Mouse (Mus musculus): ENCODE data around the gene Unc13a. TPM values are rescaled to one million over a fixed set of nuclear protein-coding genes. Genes with fewer than 3 reads are reported as not detected.

Unc13a gene
- total RNA-seq, 1 experiment = 3.0 TPM

GRCm38 (mm10) chr8:71577856-71578387 is 93.6 kb downstream of the Unc13a start:
- no peak for DNase-seq (ENCODE audit: low read depth, low spot score)
- peaks cover 3% of the 10 kb centered on the region; the same call in 1 of the 2 replicates for H3K36me3 ChIP-seq (ENCODE audit: control insufficient read depth, insufficient read depth, low read length, poor library complexity, severe bottlenecking)
- peaks cover 0 to 16% of the 10 kb centered on the region in 2 experiments; a peak in 1 of 4 replicates for H3K4me1 ChIP-seq (ENCODE audit: control insufficient read depth in 2 of 2, insufficient read depth in 2 of 2, low read length in 2 of 2, poor library complexity in 1 of 2)
- no peaks in the 10 kb centered on the region for H3K9me3 ChIP-seq (ENCODE audit: control insufficient read depth, insufficient read depth, low read depth, low read length)
- TF ChIP-seq HCFC1 (IDR thresholded peaks at IDR 0.05; ENCODE audit: borderline replicate concordance, insufficient read depth, low read length) = no peak
- no peak for TF ChIP-seq MAFK (IDR thresholded peaks at IDR 0.05; ENCODE audit: insufficient read depth, low read depth, low read length)
- TF ChIP-seq ZC3H11A (IDR thresholded peaks at IDR 0.05; ENCODE audit: borderline replicate concordance, low read depth, low read length) = no peak
- TF ChIP-seq ZNF384 (IDR thresholded peaks at IDR 0.05; ENCODE audit: low read depth, low read length) = no peak
- TF ChIP-seq CHD2 (IDR thresholded peaks at IDR 0.05; ENCODE audit: low read depth, low read length) = no peak
- no peak overlapping the region for H3K4me3 ChIP-seq (ENCODE audit: insufficient read depth in 1 of 2, low read depth in 1 of 2, low read length in 2 of 2, poor library complexity in 1 of 2, severe bottlenecking in 1 of 2)
- H3K9ac ChIP-seq (ENCODE audit: insufficient read depth, low read depth, low read length, poor library complexity, severe bottlenecking) = no peak overlapping the region
- H3K27ac ChIP-seq (ENCODE audit: insufficient read depth, low read depth, low read length, poor library complexity, severe bottlenecking) = no peak overlapping the region
- in situ Hi-C loops (cut with MboI; ENCODE audit: low sequenced_read_pairs in 2 of 2, unreplicated experiment in 2 of 2) = no loop called here

DNA sequence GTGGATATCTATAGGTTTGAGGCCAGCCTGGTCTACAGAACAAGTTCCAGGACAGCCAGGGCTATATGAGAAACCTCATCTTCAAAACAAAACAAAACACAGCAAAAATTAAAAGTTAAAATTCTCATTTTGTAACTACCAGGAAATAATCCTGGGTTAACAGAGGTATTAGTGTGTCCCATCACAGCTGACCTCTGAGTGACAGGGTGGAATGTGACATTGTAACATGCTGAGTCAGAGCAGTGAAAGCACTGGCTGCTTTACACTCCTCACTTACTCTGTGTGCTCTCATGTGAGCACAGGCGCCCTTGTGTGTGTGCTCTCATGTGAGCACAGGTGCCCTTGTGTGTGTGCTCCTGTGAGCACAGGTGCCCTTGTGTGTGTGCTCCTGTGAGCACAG is 96.5 kb downstream of the Unc13a start:
- Histone ChIP-seq H3K36me3 (ENCODE audit: control insufficient read depth, insufficient read depth, low read length, poor library complexity, severe bottlenecking) (no peaks in the 10 kb centered on the region), H3K9me3 (ENCODE audit: control insufficient read depth, insufficient read depth, low read depth, low read length) (no peaks in the 10 kb centered on the region), H3K4me1 (ENCODE audit: control insufficient read depth in 2 of 2, insufficient read depth in 2 of 2, low read length in 2 of 2, poor library complexity in 1 of 2) (peaks cover 0 to 11% of the 10 kb centered on the region in 2 experiments; a peak in 2 of 4 replicates), H3K27ac (ENCODE audit: insufficient read depth, low read depth, low read length, poor library complexity, severe bottlenecking) (no peak overlapping the region), H3K4me3 (ENCODE audit: insufficient read depth in 1 of 2, low read depth in 1 of 2, low read length in 2 of 2, poor library complexity in 1 of 2, severe bottlenecking in 1 of 2) (no peak overlapping the region), H3K9ac (ENCODE audit: insufficient read depth, low read depth, low read length, poor library complexity, severe bottlenecking) (no peak overlapping the region)
- TF ChIP-seq CHD2 (IDR thresholded peaks at IDR 0.05; ENCODE audit: low read depth, low read length) (no peak), MAFK (IDR thresholded peaks at IDR 0.05; ENCODE audit: insufficient read depth, low read depth, low read length) (peak; percentile 53; the same call in 1 of the 2 replicates)
- in situ Hi-C loops (cut with MboI; ENCODE audit: low sequenced_read_pairs in 2 of 2, unreplicated experiment in 2 of 2) = no loop called here
- no peak for DNase-seq (ENCODE audit: low read depth, low spot score)

GRCm38 (mm10) chr8:71574426-71574825 is 97.1 kb downstream of the Unc13a start:
- Histone ChIP-seq H3K4me3 (ENCODE audit: insufficient read depth in 1 of 2, low read depth in 1 of 2, low read length in 2 of 2, poor library complexity in 1 of 2, severe bottlenecking in 1 of 2) (no peak overlapping the region), H3K9me3 (ENCODE audit: control insufficient read depth, insufficient read depth, low read depth, low read length) (no peaks in the 10 kb centered on the region), H3K9ac (ENCODE audit: insufficient read depth, low read depth, low read length, poor library complexity, severe bottlenecking) (no peak overlapping the region), H3K36me3 (ENCODE audit: control insufficient read depth, insufficient read depth, low read length, poor library complexity, severe bottlenecking) (no peaks in the 10 kb centered on the region), H3K4me1 (ENCODE audit: control insufficient read depth in 2 of 2, insufficient read depth in 2 of 2, low read length in 2 of 2, poor library complexity in 1 of 2) (peaks cover 0 to 7% of the 10 kb centered on the region in 2 experiments; a peak in 2 of 4 replicates), H3K27ac (ENCODE audit: insufficient read depth, low read depth, low read length, poor library complexity, severe bottlenecking) (no peak overlapping the region)
- in situ Hi-C loops (cut with MboI; ENCODE audit: low sequenced_read_pairs in 2 of 2, unreplicated experiment in 2 of 2) = no loop called here
- DNase-seq (ENCODE audit: low read depth, low spot score) = no peak
- TF ChIP-seq ZNF384 (IDR thresholded peaks at IDR 0.05; ENCODE audit: low read depth, low read length) = no peak
- no peak for TF ChIP-seq HCFC1 (IDR thresholded peaks at IDR 0.05; ENCODE audit: borderline replicate concordance, insufficient read depth, low read length)
- no peak for TF ChIP-seq ZC3H11A (IDR thresholded peaks at IDR 0.05; ENCODE audit: borderline replicate concordance, low read depth, low read length)
- TF ChIP-seq CHD2 (IDR thresholded peaks at IDR 0.05; ENCODE audit: low read depth, low read length) = no peak
- no peak for TF ChIP-seq MAFK (IDR thresholded peaks at IDR 0.05; ENCODE audit: insufficient read depth, low read depth, low read length)

Other genes starting within 250 kb of the Unc13a start
- 11.7 and 12.2 TPM in 2 replicates for gene Abhd8, start 208.1 kb downstream of the Unc13a start, total RNA-seq (2012; rRNA removed)
- gene Mrpl34, start 206.8 kb downstream of the Unc13a start, total RNA-seq (2012; rRNA removed) = 135 and 148 TPM in 2 replicates
- gene Dda1, start 202.6 kb downstream of the Unc13a start, total RNA-seq (2012; rRNA removed) = 60.5 and 65.1 TPM in 2 replicates
- 10.6 and 22.3 TPM in 2 replicates for gene Ano8, start 185.8 kb downstream of the Unc13a start, total RNA-seq (2012; rRNA removed)
- 60.4 and 63.8 TPM in 2 replicates for gene Gtpbp3, start 183.7 kb downstream of the Unc13a start, total RNA-seq (2012; rRNA removed)
- gene Plvap, start 160.0 kb downstream of the Unc13a start, total RNA-seq (2012; rRNA removed) = 2.0 and 2.5 TPM in 2 replicates
- gene Ccdc194, start 146.0 kb downstream of the Unc13a start, total RNA-seq (2012; rRNA removed) = 2.4 and 2.6 TPM in 2 replicates
- gene Bst2, start 134.3 kb downstream of the Unc13a start, total RNA-seq (2012; rRNA removed) = 135 and 207 TPM in 2 replicates
- 50.4 and 58.8 TPM in 2 replicates for gene Mvb12a, start 128.8 kb downstream of the Unc13a start, total RNA-seq (2012; rRNA removed)
- gene Tmem221, start 112.9 kb downstream of the Unc13a start, total RNA-seq (2012; rRNA removed) = 0.18 and 0.58 TPM in 2 replicates
- not detected in 2 replicates for gene Nxnl1, start 105.2 kb downstream of the Unc13a start, total RNA-seq (2012; rRNA removed)
- gene Slc27a1, start 102.9 kb downstream of the Unc13a start, total RNA-seq (2012; rRNA removed) = 24.5 and 45.9 TPM in 2 replicates
- 95.6 and 124 TPM in 2 replicates for gene Pgls, start 79.6 kb downstream of the Unc13a start, total RNA-seq (2012; rRNA removed)
- gene Fam129c, start 74.1 kb downstream of the Unc13a start, total RNA-seq (2012; rRNA removed) = 9.0 and 15.2 TPM in 2 replicates
- gene Colgalt1, start 60.8 kb downstream of the Unc13a start, total RNA-seq (2012; rRNA removed) = 126 and 186 TPM in 2 replicates
- 19.0 and 27.3 TPM in 2 replicates for gene Jak3, start 4.5 kb upstream of the Unc13a start, total RNA-seq (2012; rRNA removed)
- gene Insl3, start 17.5 kb upstream of the Unc13a start, total RNA-seq (2012; rRNA removed) = 3.0 and 5.1 TPM in 2 replicates
- 1.1 and 1.3 TPM in 2 replicates for gene B3gnt3, start 30.0 kb upstream of the Unc13a start, total RNA-seq (2012; rRNA removed)
- 21.9 and 45.1 TPM in 2 replicates for gene Fcho1, start 54.0 kb upstream of the Unc13a start, total RNA-seq (2012; rRNA removed)
- 3.2 and 3.9 TPM in 2 replicates for gene Zfp709, start 210.3 kb upstream of the Unc13a start, total RNA-seq (2012; rRNA removed)
- gene Zfp882, start 236.9 kb upstream of the Unc13a start, total RNA-seq (2012; rRNA removed) = 6.7 and 7.1 TPM in 2 replicates
- gene Zfp617, start 236.9 kb upstream of the Unc13a start, total RNA-seq (2012; rRNA removed) = 15.1 and 16.0 TPM in 2 replicates